Mouse (Mus musculus) kidney, postnatal 10 days (tissue): ENCODE results near the gene Eif2b3.

ENCODE experiments used
- DNase-seq: peaks from one replicate; pipeline ENCODE4 v3.0.0; 2021; ENCODE audit warnings: mixed read lengths

Gene Eif2b3

GRCm38 (mm10) chr4:117019206-117020134 lies at the start of gene Eif2b3:
Eif2b3 (plus strand) TSS chr4:117019402.
- peak; percentile 93 for DNase-seq

GRCm38 (mm10) chr4:116976503-116976902 lies 42.7 kb upstream of the Eif2b3 start:
- no peak for DNase-seq

GRCm38 (mm10) chr4:116985681-116986080 lies 33.5 kb upstream of the Eif2b3 start:
- no peak for DNase-seq

GRCm38 (mm10) chr4:116986400-116987121 lies 32.6 kb upstream of the Eif2b3 start:
- peak; percentile 88 for DNase-seq

- DNase-seq: no peak
Measured at GRCm38 (mm10) chr4:116987122-116987456, 32.1 kb upstream of the Eif2b3 start.

GRCm38 (mm10) chr4:116989731-116990130 lies 29.5 kb upstream of the Eif2b3 start:
- DNase-seq: no peak

- DNase-seq: peak; percentile 89
Measured at GRCm38 (mm10) chr4:116991366-116991765, 27.8 kb upstream of the Eif2b3 start.

GRCm38 (mm10) chr4:116993672-116994621 lies 25.3 kb upstream of the Eif2b3 start, which contains the start of gene Urod:
Urod (minus strand) TSS chr4:116994413.
- DNase-seq: peak; percentile 97

GRCm38 (mm10) chr4:116995131-116995797 lies 23.9 kb upstream of the Eif2b3 start, which contains the start of gene Hectd3:
Hectd3 (plus strand) TSS chr4:116995317.
- peak; percentile 80 for DNase-seq

- DNase-seq: peak; percentile 76
Measured at GRCm38 (mm10) chr4:116995798-116996135, 23.4 kb upstream of the Eif2b3 start.

GRCm38 (mm10) chr4:116999513-117000154 lies 19.6 kb upstream of the Eif2b3 start:
- no peak for DNase-seq

GRCm38 (mm10) chr4:117001957-117002356 lies 17.2 kb upstream of the Eif2b3 start:
- DNase-seq: no peak

- DNase-seq: peak; percentile 82
Measured at GRCm38 (mm10) chr4:117002543-117003521, 16.4 kb upstream of the Eif2b3 start.

- no peak for DNase-seq
Measured at GRCm38 (mm10) chr4:117004649-117005048, 14.6 kb upstream of the Eif2b3 start.

- DNase-seq: no peak
Measured at GRCm38 (mm10) chr4:117005611-117006400, 13.4 kb upstream of the Eif2b3 start.

- DNase-seq: no peak
Measured at GRCm38 (mm10) chr4:117007058-117007457, 12.1 kb upstream of the Eif2b3 start.

GRCm38 (mm10) chr4:117010231-117010630 lies 9.0 kb upstream of the Eif2b3 start:
- DNase-seq: no peak

- DNase-seq: no peak
Measured at GRCm38 (mm10) chr4:117013596-117013995, 5.6 kb upstream of the Eif2b3 start.

GRCm38 (mm10) chr4:117014901-117015415 lies 4.2 kb upstream of the Eif2b3 start:
- no peak for DNase-seq
